Mouse (Mus musculus) cortical plate, adult 2 months (tissue): ENCODE measurements at regions not wholly inside any gene's neighbourhood (a gene's known extent, or its start where the extent isn't known, plus 50 kb on each side); places are given as distances from the start of the nearest gene placed in this dataset.

Experiments
- H3K27ac ChIP-seq: fragments of 200-500 bp; 2 replicates; pipeline ENCODE4 v1.5.1; 2012; ENCODE audit warnings: low read length, control low read depth, inconsistent platforms; ENCODE audit not compliant: insufficient read depth
- H3K4me1 ChIP-seq: fragments of 200-500 bp; 2 replicates; pipeline ENCODE4 v1.6.1; 2011; ENCODE audit warnings: low read length; ENCODE audit not compliant: control insufficient read depth, insufficient read depth
- H3K4me3 ChIP-seq: fragments of 200-500 bp; 2 replicates; pipeline ENCODE4 v1.5.1; 2011; ENCODE audit warnings: mild to moderate bottlenecking, low read length, control low read depth; ENCODE audit not compliant: insufficient read depth
- CTCF ChIP-seq: fragments of 200-500 bp; IDR thresholded peaks from 2 replicates; pipeline ENCODE4 v1.5.1; 2011; ENCODE audit warnings: mild to moderate bottlenecking, control low read depth, low read length; ENCODE audit not compliant: insufficient read depth; ENCODE audit errors: extremely low read depth
- POLR2A ChIP-seq: fragments of 200-500 bp; IDR thresholded peaks from 2 replicates; pipeline ENCODE4 v1.6.1; 2011; ENCODE audit warnings: mild to moderate bottlenecking, low read length, control low read depth; ENCODE audit not compliant: insufficient read depth; ENCODE audit errors: extremely low read depth

DNA sequence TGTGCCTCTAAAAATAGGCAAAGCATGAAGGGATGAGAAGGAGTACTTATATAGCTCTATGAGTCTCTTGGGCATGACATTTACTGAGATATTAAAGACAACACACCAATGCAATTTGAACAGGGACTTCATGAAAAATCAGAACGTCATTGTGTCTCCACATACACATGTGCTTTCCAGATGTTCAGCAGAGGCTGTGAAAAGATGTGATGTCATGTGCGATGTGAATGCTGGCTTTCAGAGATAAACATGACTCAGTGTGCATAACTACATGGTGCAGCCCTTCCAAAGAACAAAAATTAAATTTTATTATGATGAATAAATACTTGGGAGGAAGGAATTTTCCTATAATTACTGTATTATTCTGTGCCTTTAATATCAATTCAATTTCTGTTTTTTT is 695.8 kb downstream of the Tlr4 start:
- no peak overlapping the region for H3K27ac ChIP-seq
- no peaks in the 10 kb centered on the region for H3K4me1 ChIP-seq
- TF ChIP-seq POLR2A (no peak), CTCF (no peak)
- no peak overlapping the region for H3K4me3 ChIP-seq

DNA sequence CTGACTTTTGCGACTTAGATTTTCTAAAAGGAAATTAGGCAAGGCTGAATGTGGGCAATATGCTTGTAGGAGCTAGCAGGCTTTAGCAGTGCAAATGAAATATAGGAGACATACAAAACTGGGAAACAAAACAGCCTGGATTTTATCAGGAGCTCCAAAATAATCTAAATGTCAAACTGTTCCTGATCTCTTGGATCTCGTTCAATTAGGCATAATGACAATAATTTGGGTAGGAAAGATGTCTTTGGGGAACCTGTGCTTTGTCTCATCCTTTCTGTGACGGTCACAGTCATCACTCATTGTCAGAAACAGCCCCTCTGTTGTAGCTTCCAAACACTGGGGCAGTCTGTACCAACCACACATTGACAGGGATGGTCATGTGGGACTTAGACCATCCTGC is 702.2 kb downstream of the Tlr4 start:
- no peak for TF ChIP-seq CTCF
- H3K27ac ChIP-seq, result no peak overlapping the region
- H3K4me3 ChIP-seq, result no peak overlapping the region

DNA sequence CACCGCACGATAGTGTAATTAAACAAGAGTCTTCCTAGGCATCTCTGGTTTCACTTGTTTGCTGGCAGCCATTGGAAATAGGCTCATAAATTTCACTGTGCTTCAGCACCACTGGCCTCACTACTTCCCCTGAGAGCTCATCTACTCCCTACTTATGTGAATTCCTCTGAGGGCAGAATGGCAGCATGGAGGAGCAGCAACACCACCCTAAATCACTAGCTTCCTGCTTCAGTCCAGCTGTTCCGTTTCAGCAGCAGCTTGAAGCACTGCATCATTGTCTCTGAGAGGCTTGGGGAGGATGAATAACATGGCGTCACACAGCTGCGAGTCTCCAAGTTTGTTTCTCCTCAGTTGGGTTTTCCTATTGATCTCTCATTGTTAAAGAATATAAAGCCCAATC is 712.1 kb downstream of the Tlr4 start:
- Histone ChIP-seq H3K4me3 (no peak overlapping the region), H3K4me1 (no peaks in the 10 kb centered on the region)
- TF ChIP-seq CTCF (no peak), POLR2A (no peak)

More for the DNA sequence above, 702.2 kb downstream of the Tlr4 start:
- no peaks in the 10 kb centered on the region for H3K4me1 ChIP-seq

DNA sequence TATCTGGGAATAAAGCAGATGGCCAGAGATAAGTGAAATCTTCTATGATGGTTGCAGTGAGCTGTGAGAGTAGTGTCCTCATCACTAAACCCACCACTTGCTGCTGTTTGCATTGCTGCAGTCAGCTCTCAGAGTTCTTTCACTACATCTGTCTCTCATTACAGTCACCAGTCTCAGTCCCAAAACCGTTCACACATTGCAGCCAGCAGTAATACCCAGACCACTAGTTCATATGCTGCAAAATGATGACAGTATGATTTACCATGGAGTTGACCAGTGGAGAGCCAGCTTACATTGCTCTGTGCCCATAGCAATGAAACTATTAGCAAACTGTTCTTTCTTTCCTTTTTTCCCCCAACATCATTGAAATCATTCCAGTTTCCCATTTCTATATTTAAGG is 718.6 kb downstream of the Tlr4 start:
- Histone ChIP-seq H3K4me3 (no peak overlapping the region), H3K27ac (no peak overlapping the region), H3K4me1 (no peaks in the 10 kb centered on the region)
- TF ChIP-seq POLR2A (no peak), CTCF (no peak)

More for the DNA sequence above, 712.1 kb downstream of the Tlr4 start:
- no peak overlapping the region for H3K27ac ChIP-seq

DNA sequence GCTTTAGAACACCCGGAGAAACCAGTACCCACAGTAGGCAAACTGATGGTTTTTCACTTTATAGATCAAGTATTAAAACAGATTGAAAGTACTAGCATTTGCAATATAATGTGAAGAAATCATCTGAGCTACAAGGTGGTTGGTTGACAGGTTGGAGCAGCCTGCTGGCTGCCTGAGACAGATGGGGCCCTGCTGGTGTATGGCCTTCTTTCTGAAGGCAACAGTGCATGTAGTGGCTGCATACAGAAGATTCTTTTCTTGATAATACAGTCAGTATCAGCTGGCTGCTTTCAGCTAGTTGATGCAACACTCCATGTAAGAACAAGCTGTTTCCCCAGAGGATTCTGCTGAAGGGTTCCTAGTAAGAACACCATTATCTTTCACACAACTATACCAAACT is 720.6 kb downstream of the Tlr4 start:
- no peak for TF ChIP-seq POLR2A
- no peak for TF ChIP-seq CTCF
- H3K4me1 ChIP-seq, result no peaks in the 10 kb centered on the region
- no peak overlapping the region for H3K4me3 ChIP-seq
- H3K27ac ChIP-seq, result no peak overlapping the region

DNA sequence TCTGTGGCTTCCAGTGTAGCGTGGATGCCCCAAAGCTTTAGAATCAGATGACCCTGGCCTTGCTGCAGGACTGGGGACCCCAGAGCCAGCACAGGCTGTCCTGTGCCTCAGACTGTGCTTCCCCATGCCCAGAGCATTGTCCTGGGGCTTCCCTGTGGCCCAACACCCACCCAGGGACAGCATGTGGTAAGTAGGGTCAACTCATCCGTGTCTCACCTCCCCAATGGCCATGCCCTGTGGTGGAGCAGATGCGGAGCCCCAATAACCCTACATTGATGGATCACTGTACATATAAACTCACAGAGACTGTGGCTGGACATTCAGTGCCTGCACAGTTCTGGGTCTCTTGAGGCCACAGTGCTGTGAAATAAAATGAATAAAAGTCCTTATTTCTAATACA is 726.1 kb downstream of the Tlr4 start:
- TF ChIP-seq POLR2A, result no peak
- no peak for TF ChIP-seq CTCF
- Histone ChIP-seq H3K4me3 (no peak overlapping the region), H3K27ac (no peak overlapping the region), H3K4me1 (no peaks in the 10 kb centered on the region)

DNA sequence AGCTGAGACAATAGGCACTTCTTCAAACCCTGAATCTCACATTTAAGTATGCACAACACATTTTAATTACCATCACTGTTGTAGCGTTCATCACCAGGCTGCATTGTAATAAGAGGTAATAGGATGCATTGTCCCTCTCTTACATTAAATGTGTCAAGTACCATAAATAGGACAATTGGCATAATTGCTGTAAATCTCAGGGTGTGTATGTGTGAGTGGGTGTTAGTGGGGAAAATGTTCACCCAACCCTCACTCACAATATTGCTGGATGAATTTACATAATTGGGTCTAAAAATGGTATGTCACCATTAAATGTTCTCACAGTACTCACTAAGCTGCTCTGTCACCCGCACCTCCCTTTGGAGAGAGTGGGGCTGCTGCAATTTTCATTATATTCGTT is 747.4 kb downstream of the Tlr4 start:
- no peak for TF ChIP-seq CTCF
- no peak for TF ChIP-seq POLR2A
- H3K27ac ChIP-seq, result no peak overlapping the region

DNA sequence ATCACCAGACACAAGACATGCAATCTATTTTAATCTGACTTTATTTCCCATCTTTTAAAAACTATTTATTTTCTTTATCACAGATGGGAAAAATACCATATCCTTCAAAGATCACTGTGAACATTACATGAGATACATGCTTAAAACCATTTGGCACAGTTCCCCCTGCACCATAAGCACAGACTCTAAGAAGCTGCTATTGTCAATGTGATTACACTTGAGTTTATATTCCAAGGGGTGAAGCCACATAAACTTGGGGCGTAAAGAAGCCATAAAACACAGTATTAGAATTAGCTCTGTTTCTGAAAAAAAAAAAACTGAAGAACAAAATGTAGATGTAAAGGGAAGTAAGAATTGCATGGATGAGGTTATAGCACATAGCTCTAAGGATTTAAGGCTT is 762.1 kb downstream of the Tlr4 start:
- H3K4me3 ChIP-seq, result no peak overlapping the region
- TF ChIP-seq CTCF, result no peak
- no peak for TF ChIP-seq POLR2A
- H3K27ac ChIP-seq, result no peak overlapping the region
- no peaks in the 10 kb centered on the region for H3K4me1 ChIP-seq

More for the DNA sequence above, 747.4 kb downstream of the Tlr4 start:
- H3K4me3 ChIP-seq, result no peak overlapping the region
- no peaks in the 10 kb centered on the region for H3K4me1 ChIP-seq

DNA sequence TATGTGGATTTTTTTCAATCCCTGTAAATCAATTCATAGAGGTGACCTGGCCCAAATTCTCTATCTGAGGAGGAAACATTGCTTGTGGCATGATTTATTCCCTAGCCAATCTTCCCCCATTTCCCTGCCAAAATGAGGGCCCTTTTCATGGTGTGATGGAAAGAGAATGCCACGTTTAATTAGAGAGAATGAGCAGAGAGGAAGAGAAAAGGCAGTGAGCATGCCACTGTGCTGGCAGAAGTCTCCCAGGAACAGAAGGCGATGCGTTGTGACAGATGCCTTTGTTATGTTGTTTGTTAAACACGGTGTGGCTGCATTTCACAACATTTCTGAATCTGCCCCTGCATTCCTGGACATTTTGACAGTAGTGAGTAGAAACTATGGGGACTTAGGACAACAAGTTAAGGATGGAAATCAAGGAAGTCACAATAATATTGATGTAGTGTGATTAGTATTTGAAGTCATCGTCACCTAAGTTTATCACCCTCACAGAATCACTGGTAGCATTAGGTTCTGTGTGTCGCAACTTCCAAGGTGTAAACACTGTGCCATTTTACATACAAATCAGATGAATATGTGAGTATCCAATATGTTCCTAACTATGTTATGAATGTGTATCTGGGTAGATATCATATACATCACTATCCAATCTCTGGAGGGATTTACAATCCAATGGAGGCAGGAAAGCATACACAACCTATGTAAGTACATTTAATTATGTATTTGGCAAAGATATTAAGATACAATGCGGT is 762.8 kb downstream of the Tlr4 start:
- Histone ChIP-seq H3K4me1 (no peaks in the 10 kb centered on the region), H3K27ac (no peak overlapping the region), H3K4me3 (no peak overlapping the region)
- TF ChIP-seq CTCF (no peak), POLR2A (no peak)

DNA sequence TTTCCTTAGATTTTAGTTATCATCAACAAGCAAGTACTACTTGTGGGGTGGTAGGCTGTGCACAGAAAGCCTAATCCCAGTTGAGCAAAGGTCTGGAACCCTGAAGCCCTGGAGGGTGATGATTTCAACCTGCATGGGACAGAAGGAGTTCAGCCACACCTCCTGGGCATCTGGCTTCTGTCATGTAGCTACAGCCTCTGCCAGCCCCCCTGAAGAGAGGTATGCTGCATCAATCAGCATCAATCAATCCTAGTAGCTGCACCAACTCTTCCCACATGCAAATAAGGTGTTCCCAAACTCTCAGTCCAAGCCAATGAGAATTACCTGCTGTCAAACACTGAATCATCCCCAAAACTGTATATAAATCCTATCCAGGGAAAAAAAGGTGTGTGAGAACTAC is 779.8 kb downstream of the Tlr4 start:
- no peak for TF ChIP-seq POLR2A
- TF ChIP-seq CTCF, result no peak
- H3K27ac ChIP-seq, result no peak overlapping the region
- no peaks in the 10 kb centered on the region for H3K4me1 ChIP-seq
- H3K4me3 ChIP-seq, result no peak overlapping the region

DNA sequence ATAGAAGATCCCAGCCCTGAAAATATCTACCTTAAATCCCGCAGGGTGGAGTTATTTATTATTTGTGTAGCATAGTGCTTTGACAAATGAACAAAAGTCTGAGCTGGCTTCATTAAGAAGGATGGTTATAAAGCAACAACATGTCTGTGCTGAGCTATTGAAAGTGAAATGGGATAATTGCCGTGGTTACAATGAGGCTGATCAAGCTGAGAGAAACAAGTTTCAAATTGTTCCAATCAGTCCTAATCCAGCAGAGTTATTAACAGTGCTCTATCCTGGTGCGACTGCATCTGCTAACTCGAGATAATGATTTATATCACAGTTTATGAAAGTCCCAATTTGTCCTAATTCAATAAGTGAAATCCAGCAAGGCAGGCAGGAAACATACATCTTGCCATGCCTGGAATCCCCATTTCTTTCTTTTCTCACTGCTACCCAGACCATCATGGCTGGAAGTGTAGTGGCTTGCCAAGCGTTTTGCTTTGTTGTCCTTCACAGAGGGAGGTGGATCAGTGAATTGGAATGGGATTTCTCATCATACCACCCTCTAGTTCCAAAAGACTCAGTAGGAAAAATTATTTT is 787.2 kb downstream of the Tlr4 start:
- no peak overlapping the region for H3K4me3 ChIP-seq
- H3K4me1 ChIP-seq, result no peaks in the 10 kb centered on the region
- no peak overlapping the region for H3K27ac ChIP-seq
- TF ChIP-seq CTCF, result no peak
- TF ChIP-seq POLR2A, result no peak
